Mouse (Mus musculus) regulatory T cell (primary cell): ENCODE results near the gene Elovl6.

Experiments used
- in situ Hi-C: fragments of 300-600 bp; cut with MboI, MseI; formaldehyde crosslinking; loops from one replicate; pipeline ENCODE4 v1.15.1; 2025; ENCODE audit warnings: high pct_unique_total_duplicates

Elovl6 gene

DNA sequence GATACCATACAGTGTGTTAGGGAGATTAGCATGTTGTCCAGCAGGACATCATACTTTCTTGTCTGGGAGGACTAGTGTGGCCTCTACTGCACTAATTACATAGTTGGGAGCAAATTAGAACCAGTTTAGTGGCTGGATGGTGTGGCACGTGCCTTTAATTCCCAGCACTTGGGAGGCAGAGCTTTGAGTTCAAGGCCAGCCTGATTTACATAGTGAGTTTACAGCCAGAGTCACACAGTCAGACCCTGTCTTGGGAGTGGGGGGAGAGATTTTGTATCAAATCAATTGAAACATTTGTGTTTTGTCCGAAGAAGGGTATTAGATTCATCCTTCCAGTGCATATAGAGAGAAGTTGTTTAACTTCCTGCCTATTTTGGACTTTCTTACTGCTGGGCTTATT, 8.7 kb downstream of the Elovl6 start:
- in situ Hi-C loops = loop anchor here (25.0 kb wide), 2 partner anchors 521 to 1596 kb away; partner anchors contain the start of gene Sec24b

DNA sequence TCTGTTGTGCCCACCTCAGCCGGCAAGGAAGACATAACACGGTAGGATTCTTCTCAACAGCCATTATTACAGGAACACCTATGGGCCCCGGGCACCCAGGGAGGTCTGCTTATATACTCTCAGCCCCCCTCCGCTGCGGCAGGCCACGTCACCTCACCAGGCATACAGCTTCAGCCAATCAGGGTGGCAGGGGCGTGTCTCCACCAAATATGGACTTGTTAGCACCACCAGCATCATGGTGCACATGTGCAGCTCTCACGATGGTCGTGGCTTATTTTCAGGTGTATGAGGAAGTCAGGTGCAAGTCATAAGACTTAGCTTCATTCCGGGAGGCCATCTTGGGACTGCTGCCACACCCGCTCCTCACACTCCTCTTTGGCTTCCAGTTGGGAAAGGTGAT, 9.3 kb downstream of the Elovl6 start:
- in situ Hi-C loops = loop anchor here (25.0 kb wide), 2 partner anchors 521 to 1596 kb away; partner anchors contain the start of gene Sec24b

DNA sequence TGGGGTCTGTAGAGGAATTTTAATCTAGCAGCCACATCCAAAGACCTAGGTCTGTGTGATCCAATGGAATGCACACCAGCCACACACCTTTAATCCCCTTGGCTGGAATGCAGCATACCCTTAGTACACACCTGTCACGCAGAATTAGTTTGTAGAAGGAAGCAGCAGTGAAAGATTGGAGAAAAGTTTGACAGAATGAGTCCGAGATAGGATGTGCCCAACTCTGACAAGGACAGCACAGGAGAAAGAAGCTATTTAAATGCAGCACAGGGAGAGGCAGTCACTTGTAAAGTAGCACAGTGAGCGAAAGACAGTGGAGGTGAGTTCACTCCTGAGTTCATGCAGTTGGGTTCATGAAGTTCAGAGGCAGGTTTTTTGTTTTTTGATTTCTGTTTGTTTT, 11.2 kb downstream of the Elovl6 start:
- in situ Hi-C loops = loop anchor here (25.0 kb wide), 2 partner anchors 519 to 1594 kb away; partner anchors contain the start of gene Sec24b

DNA sequence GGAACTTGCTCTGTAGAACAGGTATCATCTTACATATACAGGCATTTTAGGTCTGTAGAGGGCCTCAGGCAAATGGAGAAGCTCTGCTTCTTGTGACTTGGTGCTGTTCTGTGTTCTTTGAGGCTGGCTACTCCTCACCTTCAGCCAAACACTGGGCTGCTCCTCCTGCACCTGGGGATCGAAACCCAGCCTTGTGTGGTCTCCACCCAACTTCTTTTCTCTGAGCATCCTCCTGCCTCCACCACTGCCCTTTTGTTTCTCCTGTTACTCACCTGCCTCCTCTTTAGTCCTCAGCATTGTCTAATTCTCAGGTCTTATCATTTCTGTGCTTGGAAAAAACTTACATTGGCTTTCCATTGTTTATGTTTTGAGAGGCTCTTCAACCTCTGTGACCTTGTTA, 12.1 kb downstream of the Elovl6 start:
- in situ Hi-C loops = loop anchor here (25.0 kb wide), 2 partner anchors 518 to 1593 kb away; partner anchors contain the start of gene Sec24b

DNA sequence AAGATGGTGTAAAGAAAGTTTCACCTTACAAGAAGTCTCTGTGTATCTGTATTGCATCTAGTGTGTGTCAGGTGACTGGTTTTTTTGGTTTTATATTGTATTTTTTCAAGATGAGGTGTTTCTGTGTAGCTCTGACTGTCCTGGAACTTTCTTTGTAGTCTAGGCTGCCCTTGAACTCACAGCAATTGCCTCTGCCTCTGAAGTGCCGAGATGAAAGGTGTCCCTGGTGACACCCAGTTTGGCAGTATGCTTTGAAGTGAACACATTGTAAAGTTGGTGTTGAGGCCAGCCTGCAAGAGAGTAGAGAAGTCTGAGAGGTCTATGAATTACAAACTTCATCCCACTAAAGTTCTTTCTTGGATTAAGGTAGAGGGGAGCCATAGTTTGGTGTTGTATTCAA, 13.1 kb downstream of the Elovl6 start:
- in situ Hi-C loops = loop anchor here (25.0 kb wide), 2 partner anchors 517 to 1592 kb away; partner anchors contain the start of gene Sec24b

DNA sequence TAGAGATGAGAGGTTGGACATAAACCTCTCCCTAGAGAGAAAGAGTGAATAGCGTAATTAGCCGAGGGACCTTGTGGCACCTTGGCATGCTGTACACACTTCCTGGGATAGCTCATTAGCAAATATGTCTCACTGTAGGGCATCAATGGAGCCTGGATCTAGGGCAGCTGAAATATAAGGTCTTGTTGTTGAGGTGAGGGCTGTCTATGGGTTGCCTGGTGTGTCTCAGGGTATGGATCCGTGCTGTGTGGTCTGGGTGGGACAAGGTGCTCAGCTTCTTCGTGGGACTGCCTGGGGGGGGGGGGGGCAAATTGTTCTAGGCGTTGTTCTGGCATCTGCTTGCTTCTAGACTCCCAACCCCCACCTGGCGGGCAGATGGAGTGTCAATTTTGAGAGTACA, 13.6 kb downstream of the Elovl6 start:
- in situ Hi-C loops = loop anchor here (25.0 kb wide), 2 partner anchors 516 to 1592 kb away; partner anchors contain the start of gene Sec24b

DNA sequence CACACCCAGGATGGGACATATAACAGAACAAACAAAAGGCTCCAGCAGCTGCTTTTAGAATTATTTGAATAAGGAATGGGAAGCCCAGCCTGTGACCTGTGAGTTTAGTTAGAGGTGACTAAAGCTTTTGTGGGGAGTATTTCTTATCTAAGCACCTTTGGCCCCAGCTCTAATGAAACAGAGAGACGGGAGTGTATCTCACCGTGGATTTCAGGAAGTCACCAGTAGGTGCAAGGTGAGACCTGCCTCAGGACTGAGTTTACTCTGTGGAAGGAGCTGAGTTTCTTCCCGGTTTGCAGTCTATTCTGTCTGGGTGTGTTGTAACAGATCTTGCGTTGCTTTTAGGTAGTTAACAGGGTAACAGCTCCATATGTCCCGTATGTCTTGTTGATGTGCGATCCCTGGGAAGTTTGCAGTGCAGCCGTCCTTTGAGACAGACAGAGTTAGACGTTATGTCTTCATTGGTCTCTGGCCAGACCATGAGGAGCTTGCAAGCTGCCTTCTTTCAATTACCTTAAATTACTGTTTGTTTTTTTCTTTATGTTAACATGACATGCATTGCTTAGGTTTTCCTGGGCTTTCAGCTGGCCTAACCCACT, 15.8 kb downstream of the Elovl6 start:
- in situ Hi-C loops = loop anchor here (25.0 kb wide), 2 partner anchors 514 to 1589 kb away; partner anchors contain the start of gene Sec24b

DNA sequence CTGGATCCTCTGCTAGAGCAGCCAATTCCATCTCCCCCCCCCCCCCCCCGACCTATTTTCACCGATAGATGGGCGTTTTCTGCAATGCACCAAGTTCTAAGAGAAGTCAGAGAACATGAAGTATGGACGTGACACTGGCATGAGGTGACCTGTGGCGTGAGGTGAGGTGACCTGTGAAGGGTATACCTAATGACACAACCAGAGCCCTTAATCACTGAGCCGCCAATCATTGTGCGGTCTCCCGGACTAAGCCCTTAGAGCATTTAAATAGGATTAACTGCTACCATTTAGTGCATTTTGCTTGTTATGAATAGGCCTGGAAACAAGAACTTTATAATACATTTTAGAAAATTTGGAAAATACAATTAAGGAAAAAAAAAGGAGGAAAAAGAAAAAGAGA, 16.6 kb downstream of the Elovl6 start:
- in situ Hi-C loops = loop anchor here (25.0 kb wide), 2 partner anchors 514 to 1589 kb away; partner anchors contain the start of gene Sec24b

DNA sequence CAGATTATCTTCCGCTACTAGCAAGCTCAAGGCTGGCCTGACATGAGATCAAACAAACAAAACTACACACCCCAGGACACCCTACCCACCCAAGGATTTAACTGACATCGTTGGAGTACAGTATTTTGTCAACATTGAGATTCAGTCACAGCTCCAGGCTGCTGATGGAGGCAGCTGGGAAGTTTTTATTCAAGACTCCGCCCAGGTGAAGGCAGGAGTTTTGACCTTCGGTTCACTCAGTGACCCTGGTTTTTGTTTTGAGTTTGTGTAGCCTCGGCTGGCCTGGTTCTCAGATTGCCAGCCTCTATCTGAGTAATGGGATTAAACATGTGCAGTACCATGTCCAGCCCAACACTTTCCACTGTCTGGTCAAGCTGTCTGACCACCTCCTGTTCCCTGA, 17.4 kb downstream of the Elovl6 start:
- in situ Hi-C loops = loop anchor here (25.0 kb wide), 2 partner anchors 513 to 1588 kb away; partner anchors contain the start of gene Sec24b

DNA sequence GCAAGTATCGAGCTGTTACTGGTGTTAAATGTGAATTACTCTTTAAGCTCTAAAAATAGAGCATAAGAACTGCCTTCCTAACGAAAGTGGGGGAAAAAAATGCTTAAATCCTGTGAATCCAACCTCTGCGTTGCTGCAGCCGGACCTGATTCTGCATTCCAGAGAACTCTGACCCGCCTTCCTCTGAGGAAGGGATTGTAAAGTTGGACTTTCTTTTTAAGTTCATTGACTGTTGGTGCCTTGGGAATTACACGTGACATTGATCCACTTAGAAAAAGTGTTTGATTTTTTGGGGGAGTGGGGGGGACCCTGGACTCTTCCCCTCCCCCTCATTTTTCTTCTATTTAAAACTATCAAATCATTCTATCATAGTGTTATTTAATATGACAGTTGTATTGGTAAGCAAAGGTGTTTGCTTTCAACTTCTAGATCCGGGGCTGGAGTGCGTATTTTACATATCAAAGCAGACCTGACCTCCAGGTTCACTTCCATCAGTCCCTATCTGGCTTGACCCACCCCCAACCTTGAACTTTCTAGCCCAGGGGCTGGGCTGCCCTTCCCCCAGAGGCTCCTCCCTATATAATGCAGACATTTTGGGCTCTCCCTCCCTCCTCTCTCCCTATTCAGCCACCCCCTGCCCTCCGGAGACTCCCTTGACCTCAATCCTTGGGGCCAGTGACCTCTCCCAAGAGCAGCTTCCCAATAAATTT, 19.6 kb downstream of the Elovl6 start:
- in situ Hi-C loops = no loop called here

DNA sequence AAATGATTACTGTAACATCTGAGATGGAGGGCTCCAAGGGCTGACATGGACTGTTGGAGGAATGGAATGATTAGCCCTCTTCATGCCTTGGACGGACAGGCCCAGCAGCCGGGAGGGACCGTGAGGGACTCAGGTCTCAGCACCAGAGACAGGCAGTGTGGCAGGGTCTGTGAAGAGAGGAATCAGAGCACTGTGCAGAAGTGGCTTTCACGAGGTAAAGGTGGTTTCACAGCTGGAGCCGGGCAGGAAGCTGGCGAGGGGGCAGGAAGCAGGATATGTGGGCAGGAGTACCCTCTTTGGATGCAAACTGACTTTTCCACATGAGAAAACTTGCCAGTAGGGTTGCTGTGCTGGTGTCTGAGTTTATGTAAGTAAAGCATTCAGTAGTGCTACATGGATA, 20.2 kb downstream of the Elovl6 start:
- in situ Hi-C loops = no loop called here

DNA sequence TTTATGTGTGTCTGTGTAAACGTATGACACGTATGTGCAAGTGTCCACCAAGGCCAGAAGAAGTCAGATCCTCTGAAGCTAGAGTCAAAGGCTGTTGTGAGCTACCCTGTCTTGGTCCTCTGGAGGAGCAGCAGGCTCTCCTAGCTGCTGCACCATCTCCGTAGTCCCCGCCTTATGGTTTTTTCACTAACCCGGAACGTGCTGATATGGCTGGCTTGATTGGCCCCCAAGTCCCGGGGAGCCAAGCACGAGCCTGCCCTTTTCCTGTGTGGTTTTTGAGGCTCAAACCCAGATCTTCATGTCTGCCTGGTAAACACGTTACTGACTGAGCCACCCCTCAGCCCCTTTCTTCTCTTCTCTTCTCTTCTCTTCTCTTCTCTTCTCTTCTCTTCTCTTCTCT, 21.0 kb downstream of the Elovl6 start:
- in situ Hi-C loops = no loop called here

DNA sequence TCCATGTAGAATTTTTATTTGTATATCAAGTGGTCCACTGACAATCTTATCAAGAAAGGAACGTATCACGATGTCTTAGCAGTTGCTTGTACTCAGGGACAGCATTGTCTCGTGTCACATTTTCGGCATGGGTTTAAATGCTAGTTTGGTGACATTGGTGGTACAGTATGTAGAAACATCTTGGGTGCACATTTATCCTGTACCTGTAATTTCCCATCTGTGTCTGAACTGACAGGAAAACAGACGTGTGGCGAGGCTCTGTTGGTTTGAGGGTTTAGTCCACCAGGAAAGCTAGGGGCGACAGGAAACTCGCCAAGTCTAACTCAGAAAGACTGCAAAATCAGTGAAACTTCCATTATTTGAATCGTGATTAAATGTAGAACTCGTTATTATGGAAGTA, 21.5 kb downstream of the Elovl6 start:
- in situ Hi-C loops = no loop called here

DNA sequence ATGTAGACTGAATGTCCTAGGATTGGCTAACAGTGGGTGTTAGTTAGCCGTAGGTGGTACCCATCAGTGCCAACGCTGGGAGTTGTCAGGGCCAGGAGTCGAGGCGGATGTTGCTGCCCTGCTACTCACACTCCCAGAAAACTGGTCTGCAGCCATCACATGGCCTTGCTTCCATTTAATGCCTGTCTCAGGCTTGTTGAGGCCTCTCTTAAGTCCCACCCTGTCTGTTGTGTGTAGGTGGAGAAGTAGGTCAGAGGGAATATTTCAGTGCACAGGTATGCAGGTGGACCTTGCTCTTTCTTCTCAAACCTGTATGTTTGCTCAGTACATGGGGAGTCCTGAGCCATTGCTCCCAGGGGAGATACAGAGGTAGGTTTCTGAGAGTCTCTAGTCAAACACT, 22.3 kb downstream of the Elovl6 start:
- in situ Hi-C loops = no loop called here

DNA sequence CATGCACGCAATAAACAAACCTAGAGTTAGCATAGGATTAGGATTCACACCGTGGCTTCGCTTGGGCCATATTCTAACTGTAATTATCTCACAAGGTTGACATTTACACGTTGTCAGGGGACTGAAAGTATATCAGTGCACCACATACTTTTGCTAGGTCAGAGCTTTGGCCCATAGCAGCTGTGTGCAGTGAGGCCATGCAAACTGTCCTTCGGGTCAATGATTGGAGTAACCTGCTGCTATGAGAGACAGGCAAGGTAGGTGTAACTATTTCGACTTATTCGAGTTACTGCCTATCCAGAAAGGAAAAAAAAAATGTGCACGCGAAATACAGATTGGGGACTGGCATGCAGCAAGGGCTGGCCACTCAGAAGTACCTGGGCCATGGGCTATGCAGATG, 24.9 kb downstream of the Elovl6 start:
- in situ Hi-C loops = no loop called here

DNA sequence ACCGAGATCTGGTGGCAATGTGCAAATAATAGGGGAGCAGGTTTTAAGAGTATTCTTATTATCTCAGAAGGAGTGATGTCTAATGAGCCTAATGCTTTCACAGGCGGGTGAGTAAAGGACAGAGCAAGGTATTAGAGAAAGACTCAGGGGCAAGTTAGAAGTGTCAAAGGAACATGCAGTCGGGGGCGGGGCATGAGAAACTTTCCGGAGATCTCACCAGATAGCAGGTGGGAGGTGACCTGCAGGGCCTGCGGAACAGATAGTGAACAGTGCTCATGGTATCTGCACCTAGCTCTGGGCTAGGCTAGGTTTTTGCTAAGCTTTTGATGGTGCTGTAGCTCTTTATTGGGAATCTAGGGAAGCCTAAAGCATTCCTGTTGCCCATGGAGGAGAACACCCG, 25.4 kb downstream of the Elovl6 start:
- in situ Hi-C loops = no loop called here

DNA sequence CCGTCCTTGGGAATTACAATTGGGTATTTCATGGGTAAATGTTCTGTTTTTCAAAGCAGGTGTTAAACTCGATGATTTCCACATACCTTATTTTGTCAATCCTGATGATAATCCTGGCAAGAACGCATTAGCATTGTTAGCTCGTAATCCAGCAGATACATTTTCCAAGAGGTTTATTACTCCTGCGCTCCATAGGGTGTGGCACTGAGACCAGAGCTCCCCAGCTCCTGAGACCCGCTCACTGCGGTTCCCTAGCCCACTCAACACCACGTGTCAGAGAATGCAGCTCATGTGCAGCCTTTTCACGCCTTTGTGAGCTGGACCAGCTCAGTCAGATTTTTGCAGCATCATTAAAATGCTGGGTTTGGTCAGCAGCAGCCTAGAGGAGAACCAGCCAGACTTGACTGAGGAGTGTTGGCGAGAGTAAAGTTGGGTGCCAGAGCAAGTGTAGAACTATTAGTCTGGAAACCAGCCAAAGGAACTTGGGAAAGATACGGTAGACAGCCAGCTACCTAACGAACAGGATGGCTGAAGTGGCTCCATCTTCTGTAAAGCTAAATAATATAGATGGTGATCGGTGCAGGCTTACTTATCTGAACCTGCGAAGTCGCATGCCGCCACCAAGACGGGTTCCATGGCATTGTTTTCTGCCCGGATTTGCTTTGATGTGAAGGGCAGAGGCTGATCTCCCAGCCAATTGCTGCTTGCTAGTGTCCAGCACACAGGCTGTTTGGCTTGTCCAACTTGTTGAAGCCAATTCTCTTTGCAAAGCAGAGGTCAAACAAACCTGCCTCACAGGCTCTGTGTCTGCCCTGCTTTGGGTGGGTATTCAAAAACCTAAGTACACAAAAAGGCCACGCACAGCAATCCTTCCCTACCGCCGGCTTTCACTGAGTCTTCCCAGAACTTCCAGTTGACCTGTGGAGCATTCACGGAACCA, 26.1 kb downstream of the Elovl6 start:
- in situ Hi-C loops = no loop called here

DNA sequence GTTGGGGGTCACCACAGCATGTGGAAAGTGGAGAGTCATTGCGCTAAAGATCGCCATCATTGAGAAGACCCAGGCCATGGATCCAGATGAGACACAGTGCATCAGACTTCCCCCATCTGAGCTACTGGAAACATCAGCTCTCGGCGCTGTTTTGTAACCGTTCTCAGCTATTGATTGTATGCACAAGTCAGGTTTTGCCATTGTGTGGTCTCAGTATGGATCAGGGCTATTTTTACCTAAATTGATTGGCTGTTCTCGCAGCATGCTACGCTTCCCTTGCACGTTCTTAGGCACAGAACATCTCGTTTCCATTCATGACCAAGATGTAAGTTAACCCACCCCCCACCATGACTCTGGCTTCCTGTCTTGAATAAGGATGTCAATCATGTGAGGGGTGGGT, 27.9 kb downstream of the Elovl6 start:
- in situ Hi-C loops = no loop called here

DNA sequence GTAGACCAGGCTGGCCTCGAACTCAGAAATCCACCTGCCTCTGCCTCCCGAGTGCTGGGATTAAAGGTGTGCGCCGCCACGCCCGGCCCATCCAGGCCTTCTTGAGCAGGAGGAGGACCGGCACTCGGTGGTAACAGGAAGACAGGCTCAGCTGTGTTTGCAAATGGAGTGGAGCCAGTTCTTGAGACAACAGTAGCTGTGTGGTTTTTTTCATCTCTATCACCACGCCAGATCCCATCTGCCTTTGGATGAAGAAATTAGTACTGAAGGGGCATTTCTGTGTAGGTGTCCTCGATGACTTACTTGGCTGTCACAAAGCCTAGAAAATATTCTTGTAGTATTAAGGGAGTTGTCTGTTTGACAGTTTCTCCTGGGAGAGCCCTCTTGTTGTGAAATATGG, 28.9 kb downstream of the Elovl6 start:
- in situ Hi-C loops = no loop called here

DNA sequence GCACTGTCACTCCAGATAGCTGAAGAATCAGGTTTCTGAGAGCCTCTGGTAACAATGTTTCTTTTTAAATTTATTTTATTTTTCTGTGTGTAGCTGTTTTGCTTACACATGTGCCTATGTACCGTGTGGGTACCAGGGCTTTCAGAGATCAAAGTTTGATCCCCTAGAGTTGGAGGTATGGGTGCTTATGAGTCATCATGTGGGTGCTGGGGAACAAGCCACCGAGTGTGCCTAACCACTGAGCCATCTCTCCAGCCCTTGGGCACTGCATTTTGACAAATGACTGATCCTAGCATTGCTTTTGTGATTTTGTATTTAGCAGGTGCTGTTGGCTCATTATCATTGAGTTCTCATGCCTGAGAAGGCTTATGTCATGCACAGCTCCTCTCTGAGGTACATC, 29.7 kb downstream of the Elovl6 start:
- in situ Hi-C loops = no loop called here

DNA sequence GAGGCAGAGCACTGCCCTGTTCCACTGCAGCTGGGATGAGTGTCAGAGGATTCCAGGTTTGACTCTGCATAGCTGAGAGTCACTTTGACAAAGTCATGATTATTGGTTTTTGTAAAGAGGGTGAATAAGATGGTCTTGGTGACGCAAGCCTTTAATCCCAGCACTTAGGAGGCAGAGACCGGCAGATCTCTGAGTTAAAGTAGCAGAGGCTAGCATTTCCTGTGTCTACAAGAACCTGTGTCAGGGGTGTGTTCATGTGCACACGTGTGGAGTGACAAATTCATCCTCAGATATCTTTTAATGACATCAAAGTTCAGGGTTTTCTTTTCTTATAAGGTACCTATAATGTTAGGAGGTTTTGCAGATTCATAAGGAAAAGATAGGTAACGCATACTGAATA, 30.3 kb downstream of the Elovl6 start:
- in situ Hi-C loops = no loop called here

DNA sequence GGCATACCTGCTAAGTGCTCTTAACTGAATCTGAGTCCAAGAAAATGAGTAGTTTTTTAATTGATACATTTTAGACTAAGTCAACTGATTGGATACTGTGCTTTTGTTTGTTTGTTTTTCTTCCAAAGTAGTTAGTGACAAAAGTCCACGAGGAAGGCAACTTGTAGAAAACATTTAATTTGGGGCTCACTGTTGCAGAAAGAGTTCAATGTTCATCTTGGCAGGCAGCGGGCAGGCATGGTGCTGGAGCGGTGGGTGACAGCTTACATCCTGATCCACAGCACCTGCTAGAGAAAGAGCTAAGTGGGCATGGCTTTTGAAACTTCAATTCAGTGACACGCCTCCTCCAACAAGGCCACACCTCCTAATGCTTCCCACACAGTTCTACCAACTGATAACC, 31.7 kb downstream of the Elovl6 start:
- in situ Hi-C loops = no loop called here
